Mouse (Mus musculus) forebrain, postnatal 0 days (tissue): ENCODE data around the gene Ssu72. TPM values are rescaled to one million over a fixed set of nuclear protein-coding genes. Genes with fewer than 3 reads are reported as not detected.

Source experiments
- ATAC-seq: fragments of 200-750 bp; cut with Nextera tagmentation; 2 replicates; pipeline ENCODE4 v1.8.0; 2017; ENCODE audit warnings: mild to moderate bottlenecking, moderate library complexity
- DNase-seq: peaks from one replicate; pipeline ENCODE4 v3.0.0-alpha.2; 2015
- H3K27ac ChIP-seq: fragments of 300-500 bp; sonication (generic); 2 replicates; pipeline ENCODE4 v1.5.1; 2014; ENCODE audit warnings: low read depth, mild to moderate bottlenecking, antibody characterized with exemption, low read length, moderate library complexity, mixed read lengths
- H3K27me3 ChIP-seq: fragments of 300-500 bp; sonication (generic); 2 replicates; pipeline ENCODE4 v1.6.1; 2014; ENCODE audit warnings: mild to moderate bottlenecking, low read length, mixed read lengths; ENCODE audit not compliant: insufficient read depth
- H3K36me3 ChIP-seq: fragments of 300-500 bp; sonication (generic); 2 replicates; pipeline ENCODE4 v1.6.1; 2014; ENCODE audit warnings: mild to moderate bottlenecking, moderate library complexity; ENCODE audit not compliant: insufficient read depth
- H3K4me1 ChIP-seq: fragments of 300-500 bp; sonication (generic); 2 replicates; pipeline ENCODE4 v1.6.1; 2014; ENCODE audit warnings: antibody characterized with exemption; ENCODE audit not compliant: insufficient read depth
- H3K4me2 ChIP-seq: fragments of 300-500 bp; sonication (generic); 2 replicates; pipeline ENCODE4 v1.6.1; 2014; ENCODE audit warnings: low read depth, mild to moderate bottlenecking, moderate library complexity
- H3K4me3 ChIP-seq: fragments of 300-500 bp; sonication (generic); 2 replicates; pipeline ENCODE4 v1.5.1; 2014; ENCODE audit warnings: low read depth, low read length, mixed read lengths
- H3K9ac ChIP-seq: fragments of 300-500 bp; sonication (generic); 2 replicates; pipeline ENCODE4 v1.6.1; 2014; ENCODE audit warnings: mild to moderate bottlenecking
- H3K9me3 ChIP-seq: fragments of 300-500 bp; sonication (generic); 2 replicates; pipeline ENCODE4 v1.6.1; 2016; ENCODE audit warnings: low read length
- CTCF ChIP-seq: sonication (generic); IDR thresholded peaks from 2 replicates; pipeline ENCODE4 v1.5.1; 2016; ENCODE audit warnings: antibody characterized with exemption, control low read depth, low read depth
- WGBS: fragments of 180-500 bp; shearing (Covaris S2); extraction: QIAGEN DNeasy Blood & Tissue Kit; methylation state at CpG from one replicate; pipeline ENCODE4 v1.1.7; 2014; 5-methylcytosine and 5-hydroxymethylcytosine counted together
- polyA plus RNA-seq: library from polyadenylated mRNA; unstranded; fragments of >200 nt; fragmentation: Nextera tagmentation; extraction: Ambion mirVana; gene quantifications from 2 replicates; pipeline ENCODE4 v1.2.1, GENCODE M21; 2015
- total RNA-seq: library from RNA; depleted of rRNA; stranded (reverse); fragments of >200 nt; gene quantifications from 2 replicates; pipeline ENCODE4 v1.2.3, GENCODE M21; 2014

Ssu72 gene
- total and polyA plus RNA-seq, 2 experiments from 2014 or later, result 103 to 164 TPM

DNA sequence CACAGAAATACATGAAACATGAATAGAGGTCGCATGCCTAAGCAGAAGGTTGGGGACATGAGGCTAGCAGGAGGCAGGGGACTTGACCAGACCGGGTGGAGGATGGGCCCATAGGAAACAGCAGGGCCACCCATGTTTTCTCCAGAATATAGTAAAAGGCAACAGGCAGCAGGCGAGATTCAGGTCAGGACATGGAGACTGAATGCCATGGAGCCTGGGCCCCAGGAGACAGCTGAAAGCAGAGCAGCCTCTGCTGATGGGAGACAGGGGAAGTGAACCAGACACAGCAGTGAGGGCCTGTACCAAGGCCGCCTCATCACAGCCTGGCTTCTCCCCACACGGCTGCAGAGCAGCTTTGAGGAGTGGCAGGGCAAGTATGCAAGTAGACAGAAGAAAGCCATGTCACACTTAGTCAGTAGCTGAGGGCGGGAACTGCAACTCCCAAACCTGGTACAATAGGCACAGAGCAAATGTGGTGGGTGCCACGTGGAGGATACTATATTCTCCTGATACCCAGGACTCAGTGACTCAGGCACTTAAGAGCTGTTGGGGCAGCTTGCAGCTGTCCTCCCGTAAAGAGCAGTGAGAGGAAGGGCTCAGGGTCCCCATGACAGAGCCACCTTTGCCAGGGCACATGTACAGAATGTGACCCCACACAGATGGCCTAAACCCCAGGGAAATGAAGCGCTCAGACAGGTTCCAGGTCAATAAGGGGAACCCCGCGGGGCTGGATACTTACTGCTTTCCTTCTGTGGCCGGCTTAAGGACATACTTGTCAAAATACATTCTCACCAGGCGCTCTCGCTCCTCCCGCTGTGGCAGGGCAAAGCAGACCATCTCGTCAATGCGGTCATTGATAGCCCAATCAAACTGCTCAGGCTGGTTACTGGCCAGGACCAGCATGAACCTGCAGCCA is 42.2 kb downstream of the Ssu72 start:
- Histone ChIP-seq H3K9me3 (no peaks in the 10 kb centered on the region), H3K27me3 (no peaks in the 10 kb centered on the region), H3K4me3 (no peak overlapping the region), H3K4me1 (no peaks in the 10 kb centered on the region), H3K4me2 (no peak overlapping the region), H3K36me3 (peaks cover 85% of the 10 kb centered on the region), H3K27ac (no peak overlapping the region), H3K9ac (no peak overlapping the region)
- no peak for ATAC-seq
- no peak for DNase-seq
- TF ChIP-seq CTCF, result no peak
- WGBS, result 84% methylated on average over 17 of the region's 17 CpGs

DNA sequence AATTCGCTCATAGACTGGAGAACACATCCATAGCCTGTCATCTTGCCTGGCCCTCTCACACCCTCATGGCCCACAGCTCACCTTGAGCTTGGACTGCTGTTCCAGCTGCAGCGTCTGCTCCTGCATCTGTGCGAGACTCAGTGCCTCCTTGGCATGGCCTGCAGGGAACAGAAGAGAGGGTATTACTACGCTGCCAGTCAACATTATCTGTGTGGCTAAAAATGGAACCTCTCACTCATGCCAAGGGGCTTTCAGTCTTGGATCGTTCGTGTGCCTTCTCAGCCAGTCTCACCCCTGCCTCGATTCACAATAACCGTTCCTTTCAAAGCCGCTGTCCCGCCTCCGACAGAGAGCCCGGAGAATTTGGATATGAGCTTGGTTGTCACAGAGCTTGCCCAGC is 52.4 kb downstream of the Ssu72 start:
- no peak for DNase-seq
- TF ChIP-seq CTCF, result no peak
- H3K4me1 ChIP-seq, result peaks cover 14% of the 10 kb centered on the region
- no peak overlapping the region for H3K9ac ChIP-seq
- H3K4me3 ChIP-seq, result no peak overlapping the region
- no peaks in the 10 kb centered on the region for H3K27me3 ChIP-seq
- H3K4me2 ChIP-seq, result no peak overlapping the region
- peaks cover 38% of the 10 kb centered on the region for H3K36me3 ChIP-seq
- ATAC-seq, result no peak
- 74% methylated on average over 12 of the region's 12 CpGs for WGBS
- H3K27ac ChIP-seq, result no peak overlapping the region
- H3K9me3 ChIP-seq, result no peaks in the 10 kb centered on the region

DNA sequence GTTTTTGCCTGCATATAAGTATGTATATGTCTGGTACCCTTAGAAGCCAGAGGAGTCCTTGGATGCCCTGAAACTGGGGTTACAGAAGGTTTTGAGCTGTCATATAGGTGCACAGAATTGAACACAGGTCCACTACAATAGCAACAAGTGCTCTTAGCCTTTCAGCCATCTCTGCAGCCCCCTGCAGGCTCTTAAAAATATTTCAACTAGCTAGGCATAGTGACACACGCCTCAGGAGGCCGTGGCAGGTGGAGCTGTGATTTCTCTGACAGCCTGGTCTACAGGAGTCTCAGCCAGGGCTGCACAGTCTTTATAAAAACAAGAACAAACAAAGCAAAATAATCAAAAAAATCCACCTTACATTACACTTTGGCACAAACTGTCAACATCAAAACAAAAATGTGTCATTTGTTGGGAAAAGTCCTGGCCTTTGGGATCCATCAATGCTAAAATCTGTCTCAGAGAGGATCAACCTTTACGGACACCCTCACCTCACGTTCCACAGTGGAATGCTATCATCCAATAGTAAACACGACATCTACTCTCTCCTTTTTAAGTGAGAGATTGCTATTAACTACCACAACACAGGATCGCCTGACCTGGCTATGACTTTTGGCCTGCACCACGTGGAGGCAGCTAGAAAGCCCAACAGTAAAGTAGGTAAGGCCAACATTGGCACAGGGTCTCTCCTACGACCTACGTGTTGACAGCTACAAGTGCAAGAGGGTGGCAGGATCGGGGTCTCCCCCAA is 55.4 kb downstream of the Ssu72 start:
- H3K9ac ChIP-seq, result peak overlapping the region; percentile 76
- DNase-seq, result no peak
- H3K27ac ChIP-seq, result no peak overlapping the region
- H3K4me3 ChIP-seq, result peak overlapping the region; percentile 76
- H3K4me1 ChIP-seq, result peaks cover 14% of the 10 kb centered on the region
- H3K4me2 ChIP-seq, result peak overlapping the region; percentile 97
- peaks cover 13% of the 10 kb centered on the region for H3K36me3 ChIP-seq
- no peaks in the 10 kb centered on the region for H3K27me3 ChIP-seq
- no peaks in the 10 kb centered on the region for H3K9me3 ChIP-seq
- ATAC-seq, result 0 out of 2 replicates have a peak, but pooled peaks have one; percentile 24
- TF ChIP-seq CTCF, result peak; percentile 39; the same call in 1 of the 2 replicates
- WGBS, result 2% methylated on average over 10 of the region's 10 CpGs

DNA sequence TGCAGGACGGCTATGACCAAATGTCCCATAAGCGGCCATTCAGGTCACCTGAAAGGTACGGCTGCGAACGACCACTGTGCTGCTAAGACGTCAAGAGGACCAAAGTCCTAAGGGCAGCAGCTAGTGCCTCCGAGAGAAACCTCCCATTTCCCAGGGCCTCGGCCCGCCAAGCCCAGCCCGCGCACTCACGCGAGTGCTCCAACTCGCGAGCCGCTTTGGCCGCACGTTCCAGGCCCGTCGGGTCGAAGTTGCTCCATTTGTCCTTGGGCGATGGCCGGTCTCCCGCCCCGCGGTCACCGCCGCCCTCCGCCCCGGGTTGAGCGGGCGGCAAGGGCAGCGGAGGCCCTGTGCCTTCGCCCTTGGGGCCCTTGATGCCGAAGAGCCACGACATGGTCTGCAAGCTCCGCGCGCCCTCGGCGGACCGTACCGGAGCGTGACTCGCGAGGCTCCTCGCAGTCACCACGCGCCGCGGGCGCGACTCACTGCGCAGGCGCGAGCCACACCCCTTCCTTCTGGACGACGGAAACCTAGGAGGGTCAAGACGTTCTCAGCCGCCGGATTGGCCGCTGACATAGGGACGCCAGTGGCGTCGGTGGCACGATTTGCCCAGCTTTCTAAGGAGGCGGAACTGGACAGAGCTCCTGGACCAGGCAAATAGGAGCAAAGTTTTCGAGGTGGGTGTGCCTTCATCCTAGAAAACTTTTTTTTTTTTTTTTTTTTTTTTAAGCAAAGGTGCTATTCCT is 56.2 kb downstream of the Ssu72 start, which contains the start of gene Atad3a:
Gene Atad3a (minus strand): TSS at position 481 of the 743 bp plus-strand sequence.
- WGBS, result under 1% methylated on average over 68 of the region's 68 CpGs
- Histone ChIP-seq H3K9me3 (no peaks in the 10 kb centered on the region), H3K36me3 (peaks cover 6% of the 10 kb centered on the region), H3K4me1 (peaks cover 14% of the 10 kb centered on the region), H3K27me3 (no peaks in the 10 kb centered on the region), H3K27ac (no peak within 1 kb of the TSS; the same call in 1 of the 2 replicates), H3K4me3 (peak within 1 kb of the TSS; percentile 76), H3K9ac (peak within 1 kb of the TSS; percentile 76), H3K4me2 (peak within 1 kb of the TSS; percentile 97)
- TF ChIP-seq CTCF, result no peak
- ATAC-seq (peak; percentile 98), DNase-seq (peak; percentile 98)

DNA sequence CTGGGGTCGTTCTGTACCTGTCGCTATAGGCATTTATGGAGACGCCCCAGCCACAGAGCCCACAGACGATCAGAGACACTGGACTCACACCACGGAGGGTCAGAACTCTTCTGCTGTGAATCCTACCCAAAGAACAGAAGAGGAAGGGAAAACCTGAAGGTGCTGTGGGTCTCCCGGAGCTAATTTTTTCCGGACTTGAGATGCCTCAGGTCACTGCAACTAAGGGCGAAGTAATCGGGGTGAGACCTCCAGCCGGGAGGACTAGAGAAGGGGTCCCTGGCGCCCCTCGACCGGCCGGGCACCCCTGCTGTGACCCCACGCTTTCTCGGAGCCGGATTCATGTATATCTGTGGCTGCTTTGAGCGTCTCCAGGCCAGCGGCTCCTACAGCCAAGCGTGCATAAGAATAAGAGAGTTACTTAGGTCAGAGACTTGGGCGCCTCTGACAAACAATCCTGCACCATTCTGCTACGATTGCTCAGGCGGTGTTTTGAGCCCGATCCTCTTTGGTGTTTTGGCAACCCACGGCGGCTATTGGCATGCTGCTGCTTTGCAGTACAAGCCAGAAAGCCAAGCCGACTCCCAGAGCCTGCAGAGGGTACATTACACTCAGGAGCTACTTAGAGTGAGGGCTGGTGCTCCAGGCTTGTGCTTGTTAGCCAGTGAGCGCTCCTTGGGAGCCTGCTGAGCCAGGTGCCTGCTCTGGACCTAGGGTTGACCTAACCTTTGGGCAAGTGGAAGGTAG is 56.9 kb downstream of the Ssu72 start:
- Histone ChIP-seq H3K4me2 (peak overlapping the region; percentile 97), H3K9me3 (no peaks in the 10 kb centered on the region), H3K27me3 (no peaks in the 10 kb centered on the region), H3K9ac (peak overlapping the region; percentile 29; the same call in 1 of the 2 replicates), H3K36me3 (no peaks in the 10 kb centered on the region; the same call in 1 of the 2 replicates), H3K27ac (no peak overlapping the region), H3K4me1 (peaks cover 14% of the 10 kb centered on the region), H3K4me3 (peak overlapping the region; percentile 76)
- ATAC-seq (no peak), DNase-seq (no peak)
- TF ChIP-seq CTCF, result no peak
- 2% methylated on average over 28 of the region's 28 CpGs for WGBS

DNA sequence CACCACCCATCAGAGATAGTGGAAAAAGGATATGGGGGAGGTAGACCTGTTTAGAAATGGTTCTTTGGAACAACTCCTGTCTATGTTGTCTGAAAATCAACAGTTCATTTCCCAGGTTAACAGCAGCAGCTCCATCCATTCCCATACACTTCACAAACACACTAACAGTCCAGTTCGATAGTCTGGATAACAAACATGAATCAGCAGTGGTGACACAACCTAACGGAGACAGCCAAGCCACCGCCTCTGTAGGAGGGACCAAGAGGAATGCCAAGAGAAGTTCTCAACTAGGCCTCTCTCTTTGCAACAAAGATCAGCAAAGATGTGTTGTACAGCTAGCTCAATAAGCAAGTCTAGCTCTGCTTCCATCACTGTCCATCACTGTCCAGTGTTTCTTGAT is 57.8 kb downstream of the Ssu72 start:
- no peaks in the 10 kb centered on the region for H3K9me3 ChIP-seq
- 94% methylated on average over 3 of the region's 3 CpGs for WGBS
- H3K4me3 ChIP-seq, result no peak overlapping the region
- no peak overlapping the region for H3K4me2 ChIP-seq
- H3K9ac ChIP-seq, result no peak overlapping the region
- ATAC-seq, result no peak
- no peak overlapping the region for H3K27ac ChIP-seq
- H3K27me3 ChIP-seq, result no peaks in the 10 kb centered on the region
- DNase-seq, result no peak
- no peak for TF ChIP-seq CTCF
- H3K4me1 ChIP-seq, result peaks cover 14% of the 10 kb centered on the region
- no peaks in the 10 kb centered on the region; the same call in 1 of the 2 replicates for H3K36me3 ChIP-seq
